Mouse (Mus musculus) brown adipose tissue, adult 24 weeks (tissue): ENCODE measurements around the gene Man2a1. TPM values are rescaled to one million over a fixed set of nuclear protein-coding genes. Genes with fewer than 3 reads are reported as not detected.

Experiments
- H3K27ac ChIP-seq: fragments of 200-500 bp; replicated peaks from 2 replicates; pipeline ENCODE4 v1.5.1; 2012; ENCODE audit warnings: low read depth, mild to moderate bottlenecking, low read length
- H3K4me1 ChIP-seq: fragments of 200-500 bp; 2 replicates; pipeline ENCODE4 v1.6.1; 2012; ENCODE audit warnings: low read length, mixed read lengths; ENCODE audit not compliant: control insufficient read depth, insufficient read depth, insufficient read length
- H3K4me3 ChIP-seq: fragments of 200-500 bp; 2 replicates; pipeline ENCODE4 v1.5.1; 2012; ENCODE audit warnings: low read depth, mild to moderate bottlenecking, low read length, moderate library complexity; ENCODE audit not compliant: insufficient read depth
- polyA plus RNA-seq: library from polyadenylated mRNA; stranded (reverse); fragments of >200 nt; gene quantifications from 2 replicates; pipeline ENCODE4 v1.2.4, GENCODE M21; 2012; ENCODE audit not compliant: missing spikeins, insufficient read depth, insufficient read length

Gene Man2a1
- 12.7 TPM in 2 replicates for polyA plus RNA-seq

DNA sequence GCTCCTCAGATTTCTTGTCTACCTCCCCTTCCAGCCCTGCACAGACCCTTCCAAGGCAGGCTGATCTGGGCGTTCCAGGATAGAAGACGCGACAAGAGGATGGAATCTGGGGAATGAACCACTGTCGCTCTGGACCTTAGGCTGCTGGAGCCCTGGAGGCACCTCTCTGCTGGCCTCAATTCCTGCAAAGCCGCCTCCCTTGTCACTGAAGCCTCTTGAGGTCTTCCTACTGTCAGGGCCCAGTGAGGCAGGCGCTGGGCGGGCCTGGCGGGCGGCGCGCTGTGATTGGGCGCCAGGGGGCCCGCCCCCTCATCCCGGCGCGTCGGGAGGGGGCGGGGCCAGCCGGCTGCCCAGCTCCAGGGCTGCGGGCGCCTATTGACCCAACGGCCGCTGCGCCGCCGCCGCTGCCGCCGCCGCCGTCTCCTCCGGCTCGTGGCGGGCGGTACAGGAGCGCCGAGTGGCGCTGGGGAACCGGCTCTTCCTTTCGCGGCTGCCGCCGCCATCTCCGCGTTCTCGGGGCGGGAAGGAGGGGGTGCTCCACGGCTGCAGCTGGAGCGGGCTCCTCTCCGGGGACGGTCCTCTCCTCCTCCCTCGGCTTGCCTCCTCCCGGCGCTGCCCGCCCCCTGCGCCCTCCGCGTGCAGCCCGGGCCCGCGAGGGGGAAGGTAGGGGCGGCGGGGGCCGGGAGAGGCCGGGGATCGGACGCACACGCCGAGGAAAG lies at the start of gene Man2a1:
Gene Man2a1 (plus strand): TSS at position 365 of the 719 bp plus-strand sequence.
- H3K4me3 ChIP-seq: peak within 1 kb of the TSS; percentile 94
- peaks cover 9% of the 10 kb centered on the region for H3K4me1 ChIP-seq
- H3K27ac ChIP-seq: peak within 1 kb of the TSS; percentile 90

GRCm38 (mm10) chr17:64553358-64553757 lies 47.2 kb upstream of the Man2a1 start:
- Histone ChIP-seq H3K4me1 (no peaks in the 10 kb centered on the region), H3K27ac (no peak overlapping the region), H3K4me3 (no peak overlapping the region)

DNA sequence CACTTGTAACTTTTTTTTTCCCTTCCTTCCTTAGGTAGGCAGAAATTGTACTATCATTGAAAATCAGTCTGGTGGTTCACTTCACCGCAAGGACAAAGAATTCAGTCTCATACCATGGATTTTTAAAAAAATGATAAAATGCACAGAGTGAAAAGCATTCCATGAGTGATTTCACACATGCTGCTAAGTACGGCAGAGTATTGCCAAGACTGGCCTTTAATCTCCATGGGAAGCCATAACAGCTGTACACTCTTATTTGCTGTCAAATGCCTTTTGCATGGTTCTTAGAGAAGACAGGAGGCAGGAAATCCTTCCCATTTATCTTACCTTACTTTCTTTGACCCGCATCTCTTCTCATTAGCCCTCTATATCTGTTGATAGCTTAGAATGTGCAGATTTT lies 45.6 kb upstream of the Man2a1 start:
- H3K4me3 ChIP-seq: no peak overlapping the region
- no peak overlapping the region for H3K27ac ChIP-seq
- no peaks in the 10 kb centered on the region for H3K4me1 ChIP-seq

GRCm38 (mm10) chr17:64556661-64557445 lies 43.7 kb upstream of the Man2a1 start:
- no peak overlapping the region for H3K27ac ChIP-seq
- H3K4me1 ChIP-seq: no peaks in the 10 kb centered on the region
- H3K4me3 ChIP-seq: no peak overlapping the region

GRCm38 (mm10) chr17:64558994-64559540 lies 41.5 kb upstream of the Man2a1 start:
- H3K4me1 ChIP-seq: no peaks in the 10 kb centered on the region
- no peak overlapping the region for H3K27ac ChIP-seq
- no peak overlapping the region for H3K4me3 ChIP-seq

- no peaks in the 10 kb centered on the region for H3K4me1 ChIP-seq
- H3K4me3 ChIP-seq: no peak overlapping the region
- no peak overlapping the region for H3K27ac ChIP-seq
Observed at GRCm38 (mm10) chr17:64566435-64566834, 34.1 kb upstream of the Man2a1 start.

GRCm38 (mm10) chr17:64567546-64567945 lies 33.0 kb upstream of the Man2a1 start:
- H3K27ac ChIP-seq: no peak overlapping the region
- H3K4me1 ChIP-seq: no peaks in the 10 kb centered on the region
- H3K4me3 ChIP-seq: no peak overlapping the region

GRCm38 (mm10) chr17:64573981-64574380 lies 26.6 kb upstream of the Man2a1 start:
- Histone ChIP-seq H3K27ac (no peak overlapping the region), H3K4me1 (no peaks in the 10 kb centered on the region), H3K4me3 (no peak overlapping the region)

- H3K4me1 ChIP-seq: no peaks in the 10 kb centered on the region; the same call in 1 of the 2 replicates
- no peak overlapping the region for H3K27ac ChIP-seq
- no peak overlapping the region for H3K4me3 ChIP-seq
Observed at GRCm38 (mm10) chr17:64575240-64575639, 25.3 kb upstream of the Man2a1 start.

DNA sequence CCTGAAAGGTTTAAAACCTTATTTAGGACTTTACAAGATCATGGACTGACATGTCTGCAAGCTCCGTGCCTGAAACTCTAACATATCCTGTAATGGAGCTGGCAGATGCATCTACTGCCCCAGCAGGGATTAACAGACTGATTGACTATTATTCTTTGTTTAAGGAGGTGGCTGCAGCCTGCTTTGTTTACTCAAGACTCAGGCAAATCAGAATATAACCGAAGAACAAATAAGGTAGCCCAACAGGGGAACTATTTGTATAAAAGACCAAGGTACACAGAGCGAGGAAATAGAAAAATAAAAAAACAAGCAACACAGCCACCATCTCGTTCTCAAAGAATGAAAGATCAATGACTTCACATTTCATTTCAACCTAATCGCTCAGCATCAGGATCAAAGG lies 23.1 kb upstream of the Man2a1 start:
- no peaks in the 10 kb centered on the region; the same call in 1 of the 2 replicates for H3K4me1 ChIP-seq
- H3K27ac ChIP-seq: no peak overlapping the region
- H3K4me3 ChIP-seq: no peak overlapping the region

DNA sequence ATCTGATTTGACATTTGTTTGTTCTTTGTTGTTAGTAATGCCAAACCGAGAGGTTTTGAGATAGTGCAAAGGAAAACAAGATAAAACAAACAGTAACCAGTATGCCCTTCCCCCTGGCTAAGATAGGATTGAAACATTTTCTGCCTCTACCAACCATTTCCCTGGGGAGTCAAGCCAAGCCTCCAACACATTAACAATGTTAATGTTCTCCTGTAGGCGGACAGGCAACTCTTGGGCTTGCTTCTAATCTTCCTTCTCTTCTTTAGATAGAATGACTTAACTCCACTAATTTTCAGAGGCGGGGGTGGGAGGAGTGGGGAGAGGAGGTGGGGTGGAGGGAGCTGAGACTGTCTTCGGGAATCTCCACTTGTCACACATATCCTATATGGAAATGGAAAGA lies 22.2 kb upstream of the Man2a1 start:
- Histone ChIP-seq H3K27ac (no peak overlapping the region), H3K4me1 (no peaks in the 10 kb centered on the region; the same call in 1 of the 2 replicates), H3K4me3 (no peak overlapping the region)

- H3K4me3 ChIP-seq: no peak overlapping the region
- no peak overlapping the region for H3K27ac ChIP-seq
- no peaks in the 10 kb centered on the region; the same call in 1 of the 2 replicates for H3K4me1 ChIP-seq
Observed at GRCm38 (mm10) chr17:64579696-64580095, 20.8 kb upstream of the Man2a1 start.

DNA sequence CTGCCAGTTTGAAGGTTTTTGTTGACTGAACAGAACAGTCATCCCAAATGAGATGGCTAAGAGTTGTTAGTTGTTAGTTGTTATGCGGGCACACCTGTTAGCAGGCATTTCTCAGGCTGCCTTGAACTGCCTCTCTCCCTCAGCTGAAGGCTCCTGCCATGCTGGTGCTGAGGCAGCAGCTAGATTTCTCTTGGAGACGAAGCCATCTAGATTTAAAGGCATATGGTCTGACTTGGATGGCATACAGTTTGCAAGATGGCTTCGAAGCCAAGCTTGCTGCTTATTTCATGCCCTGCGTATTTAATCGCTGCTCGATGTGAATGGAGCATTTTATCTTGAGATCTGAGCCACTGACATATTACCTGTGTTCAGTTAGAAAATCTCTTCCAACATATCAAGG lies 19.4 kb upstream of the Man2a1 start:
- Histone ChIP-seq H3K4me3 (no peak overlapping the region), H3K27ac (no peak overlapping the region), H3K4me1 (no peaks in the 10 kb centered on the region; the same call in 1 of the 2 replicates)

DNA sequence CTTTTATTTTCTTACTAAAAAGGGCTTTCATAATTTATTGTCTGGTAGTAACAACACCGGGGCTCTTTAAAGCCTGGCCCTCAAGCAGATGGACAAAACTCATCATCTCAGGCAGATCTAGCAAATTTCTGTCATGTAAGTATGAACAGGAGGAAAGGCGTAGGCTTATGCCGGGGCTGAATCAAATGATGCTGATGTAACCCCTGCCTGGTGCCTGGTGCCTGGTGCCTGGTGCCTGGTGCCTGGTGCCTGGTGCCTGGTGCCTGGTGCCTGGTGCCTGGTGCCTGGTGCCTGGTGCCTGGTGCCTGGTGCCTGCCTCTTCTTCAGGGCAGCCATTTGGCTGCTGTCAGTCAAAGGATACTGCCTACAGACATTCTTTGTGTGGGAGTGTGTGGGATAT lies 18.6 kb upstream of the Man2a1 start:
- Histone ChIP-seq H3K27ac (no peak overlapping the region), H3K4me1 (no peaks in the 10 kb centered on the region; the same call in 1 of the 2 replicates), H3K4me3 (no peak overlapping the region)

- Histone ChIP-seq H3K4me3 (no peak overlapping the region), H3K4me1 (no peaks in the 10 kb centered on the region), H3K27ac (no peak overlapping the region)
Observed at GRCm38 (mm10) chr17:64590483-64590882, 10.1 kb upstream of the Man2a1 start.
